Mouse (Mus musculus) left cerebral cortex, adult 2 months (tissue): Measurements from ENCODE around the gene Klc2. TPM values are rescaled to one million over a fixed set of nuclear protein-coding genes. Genes with fewer than 3 reads are reported as not detected.
A peak's percentile ranks its signal among the peaks of the same experiment; 100 is the strongest.

ENCODE experiments used
- DNase-seq, 2 experiments: peaks; one replicate each; pipeline ENCODE4 v3.0.0; 2021 to 2022; ENCODE audit warnings: low spot score in 2 of 2, mixed read lengths in 1 of 2; ENCODE audit errors: extremely low spot score in 1 of 2
- H3K27ac ChIP-seq: fragments of 200-600 bp; 2 replicates; pipeline ENCODE4 v1.8.1; 2022
- H3K4me3 ChIP-seq: fragments of 200-600 bp; 2 replicates; pipeline ENCODE4 v1.8.1; 2022
- CTCF ChIP-seq: fragments of 200-600 bp; IDR thresholded peaks from 2 replicates; pipeline ENCODE4 v1.8.1; 2022; ENCODE audit warnings: antibody characterized with exemption, mild to moderate bottlenecking, moderate library complexity
- intact Hi-C: fragments of 180-260 bp; cut with DNase I; formaldehyde crosslinking; loops from one replicate; pipeline ENCODE4 v1.15.1; 2025
- total RNA-seq, 2 experiments: library from RNA; stranded (reverse); gene quantifications; 2 replicates each; pipeline ENCODE4 v1.2.3; 2021

The Klc2 gene
- total RNA-seq, 2 experiments from 2014 or later: 279 to 291 TPM

DNA sequence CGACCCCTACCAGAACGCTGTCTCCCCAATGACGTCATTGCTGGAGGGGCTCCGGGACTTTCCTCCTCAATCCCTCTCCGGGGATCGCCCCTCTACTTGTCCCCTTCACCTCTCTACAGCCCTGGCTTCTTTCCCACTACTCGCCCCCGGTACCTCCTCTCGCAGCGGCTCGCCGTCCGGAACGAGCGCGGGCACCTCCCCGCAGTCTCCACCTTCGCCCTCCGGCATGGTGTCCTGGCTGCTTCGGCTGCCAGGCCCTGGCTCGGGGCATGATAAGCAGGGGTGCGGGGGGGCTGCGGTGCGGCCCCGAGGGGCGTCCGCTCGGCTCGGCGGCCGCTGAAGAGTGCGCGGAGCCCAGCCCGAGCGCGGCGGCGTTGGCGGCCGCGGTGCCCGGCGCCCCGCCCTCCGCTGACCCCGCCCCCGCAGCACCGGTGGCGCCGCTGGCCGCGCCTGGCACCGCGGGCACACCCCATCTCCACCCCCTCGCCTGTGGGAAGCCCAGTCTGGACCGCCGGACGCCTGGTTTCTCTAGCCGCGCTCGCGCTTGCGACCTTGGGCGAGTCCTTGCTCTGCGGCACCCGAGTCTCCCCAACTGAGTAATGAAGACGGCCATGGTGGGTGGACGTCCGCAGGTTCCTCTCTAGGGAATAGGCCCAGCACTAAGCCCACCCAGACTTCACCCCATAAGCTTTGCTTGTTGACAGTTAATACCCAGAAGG, 33.1 kb downstream of the Klc2 start, which contains the start of gene Tmem151a:
Gene Tmem151a (minus strand): TSS at position 387 of the 719 bp plus-strand sequence.
- DNase-seq: peak in 1 of 2 experiments; percentile 71
- Histone ChIP-seq H3K4me3 (peak within 1 kb of the TSS; percentile 69), H3K27ac (peak within 1 kb of the TSS; percentile 100)
- intact Hi-C loops: loop anchor here (2.0 kb wide), 1 partner anchor 35 kb away; the partner anchor contains the start of gene Rin1
- no peak for TF ChIP-seq CTCF

DNA sequence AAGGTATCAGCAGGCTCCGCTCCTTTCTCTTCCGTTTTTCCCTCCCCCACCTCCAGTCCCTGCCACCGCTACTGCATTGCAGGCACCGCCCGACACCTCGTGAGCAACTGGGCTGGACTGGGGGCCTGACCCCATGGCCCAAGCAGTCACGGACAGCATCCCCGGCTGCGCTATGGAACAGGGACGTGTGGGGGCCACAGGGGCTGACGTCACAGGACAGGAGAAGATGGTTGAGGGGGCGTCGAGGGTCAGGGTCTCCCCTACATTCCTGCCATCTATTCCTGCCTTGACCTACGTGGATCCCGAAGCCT, 33.6 kb downstream of the Klc2 start:
- Histone ChIP-seq H3K4me3 (peak overlapping the region; percentile 69), H3K27ac (peak overlapping the region; percentile 100)
- intact Hi-C loops: loop anchor here (2.0 kb wide), 1 partner anchor 34 kb away; the partner anchor contains the start of gene Rin1
- no peak for TF ChIP-seq CTCF
- peak in 1 of 2 experiments; percentile 38 for DNase-seq

DNA sequence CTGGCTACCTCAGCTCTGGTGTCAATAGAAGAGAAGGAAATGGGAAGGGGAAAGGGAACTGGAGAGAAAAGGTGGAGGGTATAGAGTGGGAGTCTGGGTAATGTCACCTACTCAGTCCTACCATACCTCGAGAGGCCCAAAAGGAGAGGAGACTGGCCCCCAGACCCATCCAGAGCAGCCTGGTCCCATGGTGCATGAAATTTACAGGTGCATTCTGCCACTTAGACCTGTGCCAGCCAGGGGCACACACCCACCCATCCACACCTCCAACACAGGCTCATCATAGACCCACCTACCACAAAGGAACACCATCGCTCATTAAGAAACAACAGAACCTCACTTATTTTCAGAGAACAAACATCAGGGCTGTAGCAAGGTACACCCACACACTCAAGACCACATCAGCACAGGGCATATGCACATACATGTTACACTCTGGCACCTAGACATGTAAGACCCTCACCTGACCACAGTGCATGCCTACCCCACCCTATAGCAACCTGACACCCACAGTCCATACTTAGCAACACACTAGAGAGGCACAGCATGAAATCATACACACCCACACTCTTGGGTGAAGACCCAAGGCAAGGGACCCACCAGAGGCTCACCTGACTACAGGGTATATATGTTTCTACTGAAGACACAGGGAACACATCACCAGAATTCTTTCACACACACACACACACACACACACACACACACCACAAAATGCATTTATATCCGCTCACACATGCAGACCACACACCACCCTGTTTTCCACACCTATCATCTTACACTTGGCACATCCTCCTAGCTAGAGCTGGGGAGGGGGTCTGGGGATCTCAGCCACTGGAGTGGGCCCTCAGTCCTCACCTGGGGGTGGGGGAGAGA, 34.2 kb downstream of the Klc2 start:
- Histone ChIP-seq H3K27ac (peak overlapping the region; percentile 100), H3K4me3 (peak overlapping the region; percentile 69)
- intact Hi-C loops: loop anchor here (2.0 kb wide), 1 partner anchor 33 kb away; the partner anchor contains the start of gene Rin1
- DNase-seq: peak in 1 of 2 experiments; percentile 27
- no peak for TF ChIP-seq CTCF

GRCm38 (mm10) chr19:5082596-5082995, 35.8 kb downstream of the Klc2 start:
- Histone ChIP-seq H3K27ac (no peak overlapping the region; the same call in 1 of the 2 replicates), H3K4me3 (peak overlapping the region; percentile 36)

GRCm38 (mm10) chr19:5082005-5082404, 36.4 kb downstream of the Klc2 start:
- Histone ChIP-seq H3K4me3 (peak overlapping the region; percentile 6; the same call in 1 of the 2 replicates), H3K27ac (no peak overlapping the region; the same call in 1 of the 2 replicates)
- intact Hi-C loops: no loop called here

More at GRCm38 (mm10) chr19:5082596-5082995, 35.8 kb downstream of the Klc2 start:
- TF ChIP-seq CTCF: no peak
- peak in 1 of 2 experiments; percentile 37 for DNase-seq
- intact Hi-C loops: no loop called here

GRCm38 (mm10) chr19:5079279-5079678, 39.1 kb downstream of the Klc2 start:
- intact Hi-C loops: no loop called here
- DNase-seq: no peak

More at GRCm38 (mm10) chr19:5082005-5082404, 36.4 kb downstream of the Klc2 start:
- DNase-seq: no peak
- TF ChIP-seq CTCF: no peak

GRCm38 (mm10) chr19:5073518-5073917, 44.8 kb downstream of the Klc2 start:
- H3K4me3 ChIP-seq: no peak overlapping the region
- no peak for TF ChIP-seq CTCF
- intact Hi-C loops: loop anchor here (2.0 kb wide), 1 partner anchor 17 kb away; no protein-coding TSS in a partner anchor
- no peak for DNase-seq
- peak overlapping the region; percentile 44; the same call in 1 of the 2 replicates for H3K27ac ChIP-seq

More at GRCm38 (mm10) chr19:5079279-5079678, 39.1 kb downstream of the Klc2 start:
- peak; percentile 49 for TF ChIP-seq CTCF
- Histone ChIP-seq H3K27ac (no peak overlapping the region), H3K4me3 (no peak overlapping the region)

- intact Hi-C loops: loop anchor here (2.0 kb wide), 1 partner anchor 16 kb away; no protein-coding TSS in a partner anchor
- TF ChIP-seq CTCF: peak; percentile 60
- H3K27ac ChIP-seq: peak overlapping the region; percentile 44; the same call in 1 of the 2 replicates
- peak in 1 of 2 experiments; percentile 33 for DNase-seq
- H3K4me3 ChIP-seq: no peak overlapping the region
Measured at GRCm38 (mm10) chr19:5073028-5073427, 45.3 kb downstream of the Klc2 start.

- DNase-seq: no peak
- TF ChIP-seq CTCF: no peak
- Histone ChIP-seq H3K27ac (no peak overlapping the region), H3K4me3 (peak overlapping the region; percentile 45)
- intact Hi-C loops: loop anchor here (2.0 kb wide), 1 partner anchor 16 kb away; no protein-coding TSS in a partner anchor
Measured at GRCm38 (mm10) chr19:5072389-5073019, 45.9 kb downstream of the Klc2 start.

DNA sequence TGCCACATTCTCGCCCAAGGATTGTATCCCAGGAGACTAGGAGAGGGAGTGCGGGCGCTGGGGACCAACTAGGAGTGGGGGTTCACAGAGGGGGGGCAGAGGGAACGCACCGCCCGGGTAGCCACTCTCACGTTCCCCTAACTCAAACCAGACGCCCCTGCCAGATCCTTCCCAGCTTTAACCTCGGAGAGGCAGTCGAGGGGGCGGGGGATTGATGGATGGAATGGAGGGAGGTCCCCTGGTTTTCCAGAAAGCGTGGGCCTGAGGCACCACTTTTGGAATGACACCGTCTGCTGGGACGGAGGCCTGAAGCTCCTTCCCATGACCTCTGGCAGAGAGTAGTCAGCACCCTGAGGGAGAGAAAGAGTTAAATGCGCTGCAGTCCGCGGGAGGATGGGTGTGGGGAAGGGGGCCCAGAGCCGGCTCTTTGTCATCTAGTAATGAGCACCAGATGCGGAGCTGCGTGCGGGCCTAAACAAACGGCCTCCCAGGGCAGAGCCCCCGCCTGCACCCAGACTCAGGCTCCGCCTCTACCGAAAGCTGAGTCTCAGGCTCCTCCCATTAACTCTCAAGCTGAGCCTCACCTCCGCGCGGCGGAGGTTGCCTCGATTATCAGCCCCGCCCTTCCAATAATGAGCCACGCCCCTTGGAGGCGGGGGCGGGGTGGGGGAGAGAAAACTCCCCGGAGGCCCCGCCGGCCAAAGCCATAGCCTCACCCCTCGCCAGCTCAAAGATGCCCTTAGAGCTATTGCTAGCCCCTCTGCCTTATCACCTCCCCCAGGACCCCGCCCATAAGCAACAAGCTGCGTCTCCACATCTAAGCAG, 46.6 kb downstream of the Klc2 start:
- intact Hi-C loops: loop anchor here (2.0 kb wide), 1 partner anchor 15 kb away; no protein-coding TSS in a partner anchor
- Histone ChIP-seq H3K27ac (peak overlapping the region; percentile 51), H3K4me3 (peak overlapping the region; percentile 45)
- no peak for DNase-seq
- TF ChIP-seq CTCF: no peak
